Mouse (Mus musculus) thymus, adult 2 months (tissue): ENCODE results near the gene Efcab6.

Experiments
- CTCF ChIP-seq: fragments of 200-500 bp; IDR thresholded peaks from 2 replicates; pipeline ENCODE4 v1.5.1; 2012; ENCODE audit warnings: mild to moderate bottlenecking, control low read depth, low read length, moderate library complexity, borderline replicate concordance; ENCODE audit not compliant: control insufficient read depth, poor library complexity, insufficient read depth; ENCODE audit errors: extremely low read depth
- POLR2A ChIP-seq: fragments of 200-500 bp; IDR thresholded peaks from 2 replicates; pipeline ENCODE4 v1.6.1; 2012; ENCODE audit warnings: mild to moderate bottlenecking, low read length, control low read depth, moderate library complexity; ENCODE audit not compliant: control insufficient read depth, poor library complexity, insufficient read depth; ENCODE audit errors: extremely low read depth

DNA sequence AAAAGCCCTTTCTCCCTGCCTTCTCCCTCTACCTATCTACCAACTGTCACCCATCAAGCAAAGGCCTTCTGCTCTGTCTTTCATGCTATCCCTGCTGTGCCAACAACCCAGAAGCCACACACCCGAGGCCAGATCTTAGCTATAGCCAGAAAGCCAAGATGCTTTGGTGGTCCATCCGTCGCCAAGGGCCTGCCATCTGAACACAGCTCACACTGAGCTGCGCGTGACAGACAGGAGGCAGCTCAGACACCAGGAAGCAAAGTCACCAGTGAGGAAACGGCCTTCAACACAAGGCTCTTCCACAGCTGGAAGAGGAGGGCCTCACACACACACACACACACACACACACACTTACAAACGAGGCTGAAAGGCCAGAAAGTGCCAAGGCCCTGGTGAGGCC is 29.7 kb upstream of the Efcab6 start:
- TF ChIP-seq CTCF (no peak), POLR2A (no peak)
